Mouse (Mus musculus) limb, embryonic 15.5 days (tissue): ENCODE results near the gene 2810004N23Rik. TPM values are rescaled to one million over a fixed set of nuclear protein-coding genes. Genes with fewer than 3 reads are reported as not detected.

Experiments
- ATAC-seq: fragments of 200-750 bp; cut with Nextera tagmentation; 2 replicates; pipeline ENCODE4 v1.8.0; 2017; ENCODE audit warnings: low read depth, moderate TSS enrichment; ENCODE audit not compliant: insufficient number of reproducible peaks, low FRiP score, low TSS enrichment
- H3K27ac ChIP-seq: fragments of 300-500 bp; sonication (generic); 2 replicates; pipeline ENCODE4 v1.5.1; 2015; ENCODE audit warnings: moderate library complexity, mild to moderate bottlenecking, inconsistent platforms
- H3K27me3 ChIP-seq: fragments of 300-500 bp; sonication (generic); 2 replicates; pipeline ENCODE4 v1.6.1; 2015; ENCODE audit warnings: inconsistent platforms
- H3K36me3 ChIP-seq: fragments of 300-500 bp; sonication (generic); 2 replicates; pipeline ENCODE4 v1.6.1; 2015; ENCODE audit warnings: inconsistent platforms
- H3K4me1 ChIP-seq: fragments of 300-500 bp; sonication (generic); 2 replicates; pipeline ENCODE4 v1.6.1; 2015; ENCODE audit warnings: inconsistent platforms
- H3K4me2 ChIP-seq: fragments of 300-500 bp; sonication (generic); 2 replicates; pipeline ENCODE4 v1.6.1; 2015; ENCODE audit warnings: mild to moderate bottlenecking, inconsistent platforms
- H3K4me3 ChIP-seq: fragments of 300-500 bp; sonication (generic); 2 replicates; pipeline ENCODE4 v1.5.1; 2015; ENCODE audit warnings: mild to moderate bottlenecking, inconsistent platforms
- H3K9ac ChIP-seq: fragments of 300-500 bp; sonication (generic); 2 replicates; pipeline ENCODE4 v1.6.1; 2015; ENCODE audit warnings: inconsistent platforms
- H3K9me3 ChIP-seq: fragments of 300-500 bp; sonication (generic); 2 replicates; pipeline ENCODE4 v1.6.1; 2016; ENCODE audit warnings: inconsistent platforms
- WGBS: fragments of 180-500 bp; shearing (Covaris S2); methylation state at CpG from one replicate; pipeline ENCODE4 v1.1.7; 2015; 5-methylcytosine and 5-hydroxymethylcytosine counted together
- polyA plus RNA-seq: library from polyadenylated mRNA; unstranded; fragments of >200 nt; fragmentation: Nextera tagmentation; extraction: Ambion mirVana; gene quantifications from 2 replicates; pipeline ENCODE4 v1.2.1, GENCODE M21; 2015

2810004N23Rik gene
- polyA plus RNA-seq, 1 experiment from 2014 or later, result 40.2 TPM

DNA sequence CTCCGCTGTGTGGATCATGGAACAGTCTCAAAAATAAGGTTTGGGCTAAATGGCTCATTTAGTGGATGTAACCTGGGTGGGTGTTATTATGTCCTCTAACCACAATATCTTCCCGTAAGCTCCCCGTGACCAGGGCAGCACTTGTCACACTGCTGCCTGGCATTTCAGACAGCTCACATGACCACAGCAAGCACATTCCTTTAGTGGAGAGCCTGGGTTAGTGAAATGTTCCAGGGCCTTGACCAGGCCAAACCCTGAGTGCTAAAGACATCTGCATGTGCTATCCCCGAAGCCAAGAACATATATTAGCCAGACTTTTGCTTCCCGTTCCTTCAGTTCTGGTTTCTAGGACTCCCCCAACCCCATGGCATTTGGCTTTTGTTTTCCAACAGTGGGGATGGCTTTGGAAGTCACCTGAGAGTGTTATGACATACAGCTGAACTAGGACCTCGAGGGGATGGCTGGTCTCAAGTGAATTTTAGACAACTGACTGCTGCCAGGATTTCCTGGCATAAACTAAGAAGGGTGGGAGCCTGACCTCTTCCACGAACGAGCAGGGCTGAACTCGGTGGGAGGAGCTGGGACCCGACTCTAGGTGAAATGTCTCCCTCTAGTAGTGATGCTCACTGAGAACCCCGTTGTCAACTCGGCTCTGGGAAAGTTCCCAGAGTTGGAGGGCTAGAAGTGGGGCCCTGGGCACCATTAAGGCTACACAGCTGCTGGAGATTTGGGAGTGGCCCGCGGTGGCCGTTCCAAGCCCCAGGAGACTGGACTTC, 29.3 kb downstream of the 2810004N23Rik start:
- Histone ChIP-seq H3K4me1 (peaks cover 8% of the 10 kb centered on the region), H3K36me3 (peaks cover 13% of the 10 kb centered on the region), H3K4me3 (no peak overlapping the region), H3K27ac (no peak overlapping the region), H3K27me3 (no peaks in the 10 kb centered on the region), H3K9me3 (no peaks in the 10 kb centered on the region), H3K9ac (no peak overlapping the region), H3K4me2 (peak overlapping the region; percentile 31; the same call in 1 of the 2 replicates)
- ATAC-seq, result no peak
- 33% methylated on average over 15 of the region's 15 CpGs for WGBS

DNA sequence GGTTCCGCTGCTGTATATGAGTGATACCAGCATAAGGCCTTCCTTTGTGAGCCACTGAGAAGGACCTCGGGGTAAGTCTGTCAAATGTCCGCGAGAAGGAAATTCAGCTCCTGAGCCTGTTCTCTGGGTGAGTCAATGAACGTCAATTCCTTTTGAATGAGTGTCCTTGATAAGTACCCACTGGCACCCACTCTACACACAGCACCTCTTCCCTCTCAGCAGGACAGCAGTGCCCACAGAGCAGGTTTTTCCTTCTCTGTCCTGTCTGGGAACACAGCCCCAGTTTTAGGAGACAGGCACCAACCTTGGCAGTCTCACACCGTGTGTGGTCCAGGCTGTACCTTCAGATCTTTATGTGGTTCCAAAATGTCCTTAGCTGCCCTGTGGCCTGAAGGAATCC, 31.0 kb downstream of the 2810004N23Rik start:
- no peak overlapping the region for H3K4me2 ChIP-seq

DNA sequence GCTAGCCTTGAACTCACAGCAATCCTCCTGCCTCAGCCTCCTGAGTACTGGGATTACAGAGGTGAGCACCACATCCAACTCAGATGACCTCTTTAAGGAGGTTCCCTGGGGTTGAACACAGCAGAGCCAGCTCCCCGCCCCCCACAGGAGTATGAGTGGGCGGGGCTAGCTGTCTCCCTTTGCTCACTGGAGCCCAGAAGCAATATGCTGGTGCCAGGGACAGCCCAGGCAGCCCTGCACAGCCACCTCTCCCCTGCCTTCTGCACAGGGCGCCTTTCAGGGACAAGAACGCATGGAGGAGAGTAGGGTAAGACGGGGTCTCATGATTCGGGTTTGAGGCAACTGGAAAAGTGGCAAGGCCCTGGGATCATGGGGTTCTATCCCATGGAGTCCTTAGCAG, 31.4 kb downstream of the 2810004N23Rik start:
- 77% methylated on average over 6 of the region's 6 CpGs for WGBS
- no peaks in the 10 kb centered on the region for H3K27me3 ChIP-seq
- H3K9me3 ChIP-seq, result no peaks in the 10 kb centered on the region
- H3K4me3 ChIP-seq, result no peak overlapping the region
- no peak overlapping the region for H3K9ac ChIP-seq
- peaks cover 14% of the 10 kb centered on the region for H3K4me1 ChIP-seq
- H3K36me3 ChIP-seq, result no peaks in the 10 kb centered on the region
- ATAC-seq, result no peak
- H3K27ac ChIP-seq, result no peak overlapping the region
- no peak overlapping the region for H3K4me2 ChIP-seq

More for the DNA sequence above, 31.0 kb downstream of the 2810004N23Rik start:
- no peak for ATAC-seq
- Histone ChIP-seq H3K36me3 (no peaks in the 10 kb centered on the region), H3K27ac (no peak overlapping the region), H3K4me1 (peaks cover 11% of the 10 kb centered on the region), H3K9me3 (no peaks in the 10 kb centered on the region), H3K4me3 (no peak overlapping the region), H3K9ac (no peak overlapping the region), H3K27me3 (no peaks in the 10 kb centered on the region)
- 81% methylated on average over 6 of the region's 6 CpGs for WGBS

DNA sequence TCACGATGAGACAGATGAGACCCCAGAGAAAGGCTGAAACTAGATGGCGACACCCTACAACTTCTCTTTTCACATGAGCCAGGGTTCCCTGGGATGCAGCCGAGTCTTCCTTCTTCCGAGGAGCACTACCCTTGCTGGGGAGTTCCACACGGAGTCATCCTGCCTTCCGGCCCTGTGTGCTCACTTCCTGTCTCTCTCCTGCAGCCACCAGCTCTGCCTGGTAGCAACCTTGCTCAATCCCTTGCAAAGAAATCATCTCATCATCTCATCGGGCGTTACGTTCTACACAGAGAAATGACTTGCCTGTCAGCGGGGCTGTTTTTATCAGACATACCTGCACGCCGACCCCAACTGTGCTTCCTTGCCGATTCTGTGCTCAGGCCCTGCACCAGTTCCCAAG, 32.9 kb downstream of the 2810004N23Rik start:
- H3K4me2 ChIP-seq, result no peak overlapping the region
- no peak for ATAC-seq
- no peaks in the 10 kb centered on the region for H3K36me3 ChIP-seq
- H3K4me1 ChIP-seq, result peaks cover 14% of the 10 kb centered on the region
- no peak overlapping the region for H3K4me3 ChIP-seq
- H3K27me3 ChIP-seq, result 0 out of 2 replicates have a peak, but pooled peaks cover 6% of the 10 kb centered on the region
- no peak overlapping the region for H3K27ac ChIP-seq
- no peak overlapping the region for H3K9ac ChIP-seq
- no peaks in the 10 kb centered on the region for H3K9me3 ChIP-seq
- 74% methylated on average over 13 of the region's 13 CpGs for WGBS

DNA sequence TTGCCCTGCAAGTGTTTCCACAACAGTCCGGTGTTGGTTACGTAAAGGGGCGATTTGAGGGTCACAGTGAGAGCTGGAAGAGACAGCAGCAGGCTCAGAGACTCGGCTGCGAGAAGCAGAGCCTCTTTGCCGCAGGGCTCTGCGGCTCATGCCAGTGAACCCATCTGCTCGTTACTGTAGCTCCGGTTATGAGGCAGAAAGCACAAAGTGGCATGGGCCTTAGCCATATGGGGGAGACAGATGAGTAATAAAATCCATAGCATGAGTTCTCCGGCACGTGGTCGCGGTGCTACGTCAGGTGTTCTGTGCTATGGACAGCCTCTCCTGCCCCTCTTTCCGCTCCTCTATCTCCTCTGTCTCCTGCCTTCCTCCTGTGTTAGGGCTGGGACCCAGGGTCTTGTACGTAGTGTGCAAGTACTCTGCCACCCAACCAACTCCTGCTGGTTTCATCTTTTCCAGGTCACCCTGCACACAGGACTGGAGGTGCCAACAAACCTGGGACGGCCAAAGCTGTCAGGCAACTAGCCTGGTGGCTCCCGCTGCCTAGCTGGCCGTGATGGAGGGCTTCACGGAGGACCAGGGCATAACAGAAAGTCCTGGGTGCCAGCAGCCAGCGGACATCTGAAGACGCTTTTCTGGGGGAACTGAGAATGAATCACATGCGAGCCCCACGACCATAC, 34.2 kb downstream of the 2810004N23Rik start:
- Histone ChIP-seq H3K27ac (no peak overlapping the region), H3K27me3 (0 out of 2 replicates have a peak, but pooled peaks cover 6% of the 10 kb centered on the region), H3K9me3 (no peaks in the 10 kb centered on the region), H3K9ac (no peak overlapping the region), H3K4me2 (no peak overlapping the region), H3K36me3 (no peaks in the 10 kb centered on the region), H3K4me3 (no peak overlapping the region), H3K4me1 (peaks cover 8% of the 10 kb centered on the region)
- 69% methylated on average over 24 of the region's 24 CpGs for WGBS
- no peak for ATAC-seq

DNA sequence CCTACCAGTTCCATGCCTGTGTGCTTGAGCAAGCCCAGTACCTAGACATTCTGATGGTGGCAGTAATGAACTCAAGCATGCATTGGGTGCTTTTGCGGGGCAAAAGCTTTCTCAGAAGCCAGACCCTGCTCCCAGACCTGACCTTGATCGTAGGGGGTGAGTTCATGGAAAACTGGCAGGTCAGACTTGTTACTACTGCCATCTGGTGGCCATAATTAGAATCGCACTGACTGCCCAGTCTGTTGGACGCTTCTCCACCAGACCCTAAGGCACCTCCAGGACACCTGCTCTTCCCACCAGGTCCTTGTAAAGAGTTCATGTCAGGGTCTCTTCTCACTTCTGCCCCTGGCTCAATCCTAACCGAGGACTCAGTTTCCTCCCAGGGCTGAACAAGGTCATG, 35.5 kb downstream of the 2810004N23Rik start:
- H3K27ac ChIP-seq, result no peak overlapping the region
- peaks cover 7% of the 10 kb centered on the region; the same call in 1 of the 2 replicates for H3K4me1 ChIP-seq
- no peaks in the 10 kb centered on the region for H3K9me3 ChIP-seq
- H3K4me3 ChIP-seq, result no peak overlapping the region
- no peak overlapping the region for H3K9ac ChIP-seq
- 0 out of 2 replicates have a peak, but pooled peaks cover 6% of the 10 kb centered on the region for H3K27me3 ChIP-seq
- ATAC-seq, result no peak
- no peaks in the 10 kb centered on the region for H3K36me3 ChIP-seq
- no peak overlapping the region for H3K4me2 ChIP-seq
- 1% methylated on average over 5 of the region's 5 CpGs for WGBS

DNA sequence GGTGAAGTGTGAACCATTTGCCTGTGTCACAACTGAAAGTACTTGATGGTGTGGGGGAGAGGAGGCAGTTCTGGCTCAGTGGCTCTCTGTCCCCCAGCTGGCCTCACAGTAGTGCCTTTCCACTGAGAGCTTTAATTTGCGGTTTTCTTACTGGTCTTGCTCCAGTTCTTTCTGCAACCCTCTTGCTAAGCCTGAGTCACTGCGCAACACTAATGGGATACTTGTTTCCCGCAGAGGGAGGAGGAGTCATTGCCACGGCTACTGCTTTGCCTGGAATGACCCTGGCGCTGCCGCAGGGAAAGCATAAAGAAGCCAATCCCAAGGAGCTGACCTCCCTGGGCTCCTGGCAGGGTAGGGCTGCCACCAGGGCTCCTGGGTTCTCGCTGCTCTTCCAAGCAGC, 36.3 kb downstream of the 2810004N23Rik start:
- Histone ChIP-seq H3K9ac (no peak overlapping the region), H3K4me3 (no peak overlapping the region), H3K9me3 (no peaks in the 10 kb centered on the region), H3K36me3 (no peaks in the 10 kb centered on the region), H3K4me1 (peaks cover 7% of the 10 kb centered on the region; the same call in 1 of the 2 replicates), H3K27ac (no peak overlapping the region), H3K27me3 (0 out of 2 replicates have a peak, but pooled peaks cover 6% of the 10 kb centered on the region), H3K4me2 (no peak overlapping the region)
- WGBS, result 22% methylated on average over 7 of the region's 7 CpGs
- no peak for ATAC-seq

DNA sequence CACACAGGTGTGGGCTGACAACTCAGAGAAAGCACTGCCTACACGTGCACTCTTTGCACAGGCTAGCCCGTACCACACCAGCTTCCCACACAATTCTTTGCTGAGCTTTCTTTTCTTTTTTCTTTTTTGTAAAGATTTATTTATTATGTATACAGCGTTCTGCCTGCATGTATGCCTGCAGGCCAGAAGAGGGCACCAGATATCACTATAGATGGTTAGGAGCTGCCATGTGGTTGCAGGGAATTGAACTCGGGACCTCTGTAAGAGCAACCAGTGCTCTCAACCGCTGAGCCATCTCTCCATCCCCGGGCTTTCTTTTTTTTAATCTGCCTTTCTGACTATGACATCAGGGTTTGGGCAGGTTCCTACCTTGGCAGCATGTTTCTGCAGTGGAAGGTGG, 39.4 kb downstream of the 2810004N23Rik start:
- Histone ChIP-seq H3K27me3 (0 out of 2 replicates have a peak, but pooled peaks cover 6% of the 10 kb centered on the region), H3K27ac (no peak overlapping the region), H3K9me3 (no peaks in the 10 kb centered on the region), H3K4me2 (no peak overlapping the region), H3K4me1 (peaks cover 7% of the 10 kb centered on the region; the same call in 1 of the 2 replicates), H3K9ac (no peak overlapping the region), H3K36me3 (no peaks in the 10 kb centered on the region), H3K4me3 (no peak overlapping the region)
- no peak; the same call in 1 of the 2 replicates for ATAC-seq
- 74% methylated on average over 6 of the region's 6 CpGs for WGBS

DNA sequence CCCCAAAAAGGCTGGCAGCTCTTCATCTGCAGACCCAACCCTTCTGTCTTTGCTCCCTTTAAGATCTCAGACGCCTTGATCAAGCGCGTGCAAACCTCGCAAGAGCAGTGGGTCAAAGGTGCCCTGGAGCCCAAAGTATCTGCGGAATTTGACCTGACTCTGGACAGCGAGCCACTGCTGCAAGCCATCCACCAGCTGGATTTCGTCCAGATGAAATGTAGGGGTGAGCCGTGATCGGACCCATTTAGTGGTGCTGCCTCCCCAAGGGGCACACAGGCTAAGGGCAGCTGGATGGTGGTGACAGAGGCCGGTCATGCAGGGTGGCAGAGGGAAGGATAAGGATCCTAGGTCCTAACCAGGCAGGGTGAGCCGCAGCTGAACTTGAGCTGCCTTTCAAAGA, 42.8 kb downstream of the 2810004N23Rik start:
- 53% methylated on average over 11 of the region's 11 CpGs for WGBS
- Histone ChIP-seq H3K4me3 (no peak overlapping the region), H3K27ac (no peak overlapping the region), H3K4me1 (no peaks in the 10 kb centered on the region), H3K36me3 (no peaks in the 10 kb centered on the region), H3K4me2 (no peak overlapping the region), H3K9ac (no peak overlapping the region), H3K27me3 (no peaks in the 10 kb centered on the region), H3K9me3 (peaks cover 5% of the 10 kb centered on the region; the same call in 1 of the 2 replicates)
- ATAC-seq, result no peak

DNA sequence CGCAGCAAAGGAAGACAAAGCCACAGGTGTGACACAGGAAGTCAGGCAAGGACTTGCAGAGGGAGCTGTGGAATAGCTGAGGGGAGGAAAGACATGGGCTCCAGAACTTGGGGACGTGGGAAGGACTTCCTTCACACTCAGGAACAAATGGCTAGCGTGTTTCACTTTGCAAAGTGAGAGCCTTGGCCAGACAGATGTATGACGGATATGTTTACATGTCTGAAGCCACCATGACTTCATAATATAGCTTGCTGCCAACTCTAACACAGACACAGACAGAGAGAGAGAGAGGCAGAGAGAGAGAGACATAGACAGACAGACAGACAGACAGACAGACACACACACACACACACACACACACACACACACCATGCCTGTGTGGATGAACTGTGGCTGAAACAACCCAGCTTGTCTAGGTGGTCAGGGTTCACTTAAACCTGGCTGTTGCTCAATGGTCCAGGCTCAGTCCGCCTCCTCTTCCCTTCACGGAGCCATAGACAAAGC, 43.3 kb downstream of the 2810004N23Rik start:
- Histone ChIP-seq H3K9ac (no peak overlapping the region), H3K36me3 (no peaks in the 10 kb centered on the region), H3K9me3 (peaks cover 5% of the 10 kb centered on the region; the same call in 1 of the 2 replicates), H3K4me1 (no peaks in the 10 kb centered on the region), H3K27me3 (no peaks in the 10 kb centered on the region), H3K27ac (no peak overlapping the region), H3K4me2 (no peak overlapping the region), H3K4me3 (no peak overlapping the region)
- ATAC-seq, result no peak
- WGBS, result 64% methylated on average over 6 of the region's 6 CpGs

DNA sequence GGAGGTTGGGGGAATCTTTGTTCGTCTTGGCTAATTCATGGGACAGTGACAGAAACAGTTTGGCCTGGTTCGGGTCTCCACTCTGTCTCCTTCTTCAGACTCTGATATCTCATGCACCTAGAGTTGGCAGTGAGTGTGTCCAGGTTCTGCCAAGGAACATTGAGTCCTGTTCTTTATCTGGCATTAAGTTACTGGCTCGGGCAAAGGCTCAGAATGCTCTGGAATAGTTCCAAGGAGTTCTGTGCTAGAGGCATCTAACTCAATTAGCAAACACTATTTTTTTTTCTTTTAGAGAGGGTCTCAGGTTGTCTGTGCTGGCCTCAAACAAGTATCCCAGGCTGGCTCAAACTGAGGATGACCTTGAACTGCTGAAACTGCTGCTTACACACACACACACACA, 45.6 kb downstream of the 2810004N23Rik start:
- Histone ChIP-seq H3K9me3 (peaks cover 5% of the 10 kb centered on the region; the same call in 1 of the 2 replicates), H3K4me1 (no peaks in the 10 kb centered on the region), H3K36me3 (no peaks in the 10 kb centered on the region), H3K27me3 (no peaks in the 10 kb centered on the region), H3K4me3 (no peak overlapping the region), H3K27ac (no peak overlapping the region), H3K4me2 (no peak overlapping the region), H3K9ac (no peak overlapping the region)
- WGBS, result 79% methylated on average over 3 of the region's 3 CpGs
- ATAC-seq, result no peak

DNA sequence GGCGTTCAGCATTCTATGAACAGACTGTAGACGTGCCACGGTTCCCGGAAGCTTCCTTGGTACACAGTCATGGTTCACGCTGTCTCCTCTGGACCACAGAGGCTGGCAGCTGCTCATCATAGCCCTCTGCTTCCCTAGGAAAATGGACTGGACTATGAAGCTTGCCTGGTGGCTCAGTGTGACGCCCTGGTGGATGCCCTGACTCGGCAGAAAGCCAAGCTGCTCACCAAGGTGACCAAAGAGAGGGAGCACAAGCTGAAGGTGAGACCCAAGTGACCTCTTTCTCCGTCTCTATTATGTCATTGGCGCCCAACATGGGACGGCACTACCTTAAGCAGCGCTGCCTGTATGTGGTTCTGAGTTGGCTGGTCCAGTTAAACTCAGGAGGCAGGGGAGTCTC, 46.1 kb downstream of the 2810004N23Rik start:
- 92% methylated on average over 11 of the region's 11 CpGs for WGBS

More for the DNA sequence above, 46.1 kb downstream of the 2810004N23Rik start:
- Histone ChIP-seq H3K27me3 (no peaks in the 10 kb centered on the region), H3K9me3 (peaks cover 5% of the 10 kb centered on the region; the same call in 1 of the 2 replicates), H3K27ac (no peak overlapping the region), H3K4me3 (no peak overlapping the region), H3K36me3 (no peaks in the 10 kb centered on the region), H3K4me2 (no peak overlapping the region), H3K4me1 (no peaks in the 10 kb centered on the region), H3K9ac (no peak overlapping the region)
- no peak for ATAC-seq
